Mouse (Mus musculus): Measurements from ENCODE around the gene Tm7sf3. TPM values are rescaled to one million over a fixed set of nuclear protein-coding genes. Genes with fewer than 3 reads are reported as not detected.

Tm7sf3 gene
- 10.0 and 13.1 TPM in 2 replicates for polyA plus RNA-seq (2012; rRNA removed)

GRCm38 (mm10) chr6:146642276-146643183, at the start of gene Tm7sf3, which contains the start of gene Med21:
TSS of gene Tm7sf3 (minus strand) at chr6:146642824.
TSS of gene Med21 (plus strand) at chr6:146642547.

GRCm38 (mm10) chr6:146577310-146578109, 65.1 kb downstream of the Tm7sf3 start, which contains the start of gene Ints13:
TSS of gene Ints13 (minus strand) at chr6:146577835.

GRCm38 (mm10) chr6:146576903-146577302, 65.7 kb downstream of the Tm7sf3 start, which contains the start of gene Fgfr1op2:
TSS of gene Fgfr1op2 (plus strand) at chr6:146577203.

Other genes starting within 250 kb of the Tm7sf3 start
- 0.48 and 0.68 TPM in 2 replicates for gene Itpr2, start 140.6 kb downstream of the Tm7sf3 start, polyA plus RNA-seq (2012; rRNA removed)
- 43.6 and 47.3 TPM in 2 replicates for gene Fgfr1op2, start 65.6 kb downstream of the Tm7sf3 start, polyA plus RNA-seq (2012; rRNA removed)
- 28.0 and 28.6 TPM in 2 replicates for gene Ints13, start 65.0 kb downstream of the Tm7sf3 start, polyA plus RNA-seq (2012; rRNA removed)
- gene Med21, start 277 bp downstream of the Tm7sf3 start, polyA plus RNA-seq (2012; rRNA removed) = 44.7 and 50.2 TPM in 2 replicates
- gene Stk38l, start 82.2 kb upstream of the Tm7sf3 start, polyA plus RNA-seq (2012; rRNA removed) = 1.9 and 2.1 TPM in 2 replicates
- 0.55 and 0.56 TPM in 2 replicates for gene Arntl2, start 153.2 kb upstream of the Tm7sf3 start, polyA plus RNA-seq (2012; rRNA removed)
- gene Smco2, start 207.3 kb upstream of the Tm7sf3 start, polyA plus RNA-seq (2012; rRNA removed) = not detected in 2 replicates
- 5.0 and 5.9 TPM in 2 replicates for gene Ppfibp1, start 245.7 kb upstream of the Tm7sf3 start, polyA plus RNA-seq (2012; rRNA removed)